Mouse (Mus musculus) G1E (cell line): ENCODE results near the gene Ank3.

ENCODE experiments used
- CTCF ChIP-seq: IDR thresholded peaks from 2 replicates; pipeline ENCODE4 v1.5.1; 2012; ENCODE audit warnings: low read depth, low read length, inconsistent platforms, mixed read lengths
- GATA1 ChIP-seq: IDR thresholded peaks from 2 replicates; pipeline ENCODE4 v1.6.1; 2012; ENCODE audit warnings: borderline replicate concordance, low read length, inconsistent platforms, mixed read lengths
- POLR2AphosphoS5 ChIP-seq: IDR thresholded peaks from 2 replicates; pipeline ENCODE4 v1.6.1; 2012; ENCODE audit warnings: low read depth, low read length, inconsistent platforms; ENCODE audit not compliant: insufficient replicate concordance

DNA sequence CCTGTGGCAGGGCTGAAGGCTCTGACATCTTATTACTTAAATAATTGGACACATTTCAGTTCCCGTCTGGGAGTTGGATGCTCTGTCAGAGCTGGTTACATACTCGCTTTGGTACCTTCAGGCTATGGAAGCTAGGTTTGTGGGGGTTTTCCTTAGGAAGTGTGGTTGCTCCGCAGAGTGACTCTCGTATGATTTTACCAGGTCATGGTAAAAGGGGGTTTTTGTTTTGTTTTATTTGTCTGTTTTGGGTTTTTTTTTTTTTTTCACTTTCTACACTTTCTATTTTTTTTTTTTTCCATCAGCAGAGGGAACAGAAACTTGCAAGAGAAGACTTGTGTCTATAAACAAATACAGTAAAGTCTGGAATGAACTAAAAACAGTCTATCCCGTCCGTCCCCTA is 131.8 kb downstream of the Ank3 start:
- no peak for TF ChIP-seq CTCF
- TF ChIP-seq GATA1, result no peak
- no peak for TF ChIP-seq POLR2AphosphoS5
